Mouse (Mus musculus) midbrain, embryonic 14.5 days (tissue): ENCODE measurements at regions not wholly inside any gene's neighbourhood (a gene's known extent, or its start where the extent isn't known, plus 50 kb on each side); places are given as distances from the start of the nearest gene placed in this dataset.
A peak's percentile ranks its signal among the peaks of the same experiment; 100 is the strongest.

Source experiments
- ATAC-seq: fragments of 200-750 bp; cut with Nextera tagmentation; 2 replicates; pipeline ENCODE4 v1.8.0; 2017; ENCODE audit warnings: moderate number of reproducible peaks, moderate library complexity; ENCODE audit not compliant: low FRiP score, low TSS enrichment
- DNase-seq: peaks from one replicate; pipeline ENCODE4 v3.0.0-alpha.2; 2015
- H3K27ac ChIP-seq: fragments of 300-500 bp; sonication (generic); replicated peaks from 2 replicates; pipeline ENCODE4 v1.5.1; 2014; ENCODE audit warnings: mild to moderate bottlenecking, low read depth, low read length, moderate library complexity
- H3K27me3 ChIP-seq: fragments of 300-500 bp; sonication (generic); 2 replicates; pipeline ENCODE4 v1.6.1; 2014; ENCODE audit warnings: low read length, control low read depth, mixed read lengths; ENCODE audit not compliant: control insufficient read depth, insufficient read depth
- H3K36me3 ChIP-seq: fragments of 300-500 bp; sonication (generic); 2 replicates; pipeline ENCODE4 v1.6.1; 2014; ENCODE audit warnings: low read length, control low read depth; ENCODE audit not compliant: control insufficient read depth, insufficient read depth
- H3K4me1 ChIP-seq: fragments of 300-500 bp; sonication (generic); 2 replicates; pipeline ENCODE4 v1.6.1; 2014; ENCODE audit warnings: mild to moderate bottlenecking, antibody characterized with exemption, low read length, control low read depth; ENCODE audit not compliant: control insufficient read depth, insufficient read depth
- H3K4me2 ChIP-seq: fragments of 300-500 bp; sonication (generic); 2 replicates; pipeline ENCODE4 v1.6.1; 2014; ENCODE audit warnings: mild to moderate bottlenecking, low read length, moderate library complexity
- H3K4me3 ChIP-seq: fragments of 300-500 bp; sonication (generic); replicated peaks from 2 replicates; pipeline ENCODE4 v1.5.1; 2014; ENCODE audit warnings: low read depth, low read length
- H3K9ac ChIP-seq: fragments of 300-500 bp; sonication (generic); replicated peaks from 2 replicates; pipeline ENCODE4 v1.6.1; 2014; ENCODE audit warnings: mild to moderate bottlenecking, low read length, moderate library complexity
- H3K9me3 ChIP-seq: fragments of 300-500 bp; sonication (generic); 2 replicates; pipeline ENCODE4 v1.6.1; 2016; ENCODE audit warnings: low read length, control low read depth, mixed read lengths; ENCODE audit not compliant: control insufficient read depth
- WGBS: fragments of 180-500 bp; shearing (Covaris S2); extraction: QIAGEN DNeasy Blood & Tissue Kit; methylation state at CpG from one replicate; pipeline ENCODE4 v1.1.7; 2014; 5-methylcytosine and 5-hydroxymethylcytosine counted together

- H3K4me1 ChIP-seq, result peaks cover 4% of the 10 kb centered on the region; the same call in 1 of the 2 replicates
- 35% methylated on average over 5 of the region's 5 CpGs for WGBS
- H3K27ac ChIP-seq, result no peak overlapping the region
- no peaks in the 10 kb centered on the region for H3K9me3 ChIP-seq
- peak; percentile 34 for DNase-seq
- H3K9ac ChIP-seq, result no peak overlapping the region
- H3K27me3 ChIP-seq, result no peaks in the 10 kb centered on the region
- ATAC-seq, result no peak
- no peaks in the 10 kb centered on the region for H3K36me3 ChIP-seq
- no peak overlapping the region for H3K4me3 ChIP-seq
- no peak overlapping the region for H3K4me2 ChIP-seq
These were observed 94.4 kb upstream of the Atp6ap2 start for GRCm38 (mm10) chrX:12493216-12493615.

GRCm38 (mm10) chrX:12493916-12494315 lies 93.7 kb upstream of the Atp6ap2 start:
- Histone ChIP-seq H3K9me3 (no peaks in the 10 kb centered on the region), H3K9ac (no peak overlapping the region), H3K4me1 (peaks cover 4% of the 10 kb centered on the region; the same call in 1 of the 2 replicates), H3K4me3 (no peak overlapping the region), H3K27ac (no peak overlapping the region), H3K36me3 (no peaks in the 10 kb centered on the region), H3K27me3 (no peaks in the 10 kb centered on the region), H3K4me2 (no peak overlapping the region)
- 65% methylated on average over 3 of the region's 3 CpGs for WGBS
- ATAC-seq (no peak), DNase-seq (no peak)

- H3K27ac ChIP-seq, result no peak overlapping the region
- no peaks in the 10 kb centered on the region for H3K36me3 ChIP-seq
- no peak overlapping the region for H3K4me2 ChIP-seq
- WGBS, result 64% methylated on average over 6 of the region's 6 CpGs
- H3K9me3 ChIP-seq, result no peaks in the 10 kb centered on the region
- ATAC-seq (no peak), DNase-seq (no peak)
- H3K9ac ChIP-seq, result no peak overlapping the region
- no peaks in the 10 kb centered on the region for H3K27me3 ChIP-seq
- H3K4me3 ChIP-seq, result no peak overlapping the region
- H3K4me1 ChIP-seq, result peaks cover 4% of the 10 kb centered on the region; the same call in 1 of the 2 replicates
These were observed 93.1 kb upstream of the Atp6ap2 start for GRCm38 (mm10) chrX:12494535-12494934.

GRCm38 (mm10) chrX:12500601-12501000 lies 87.0 kb upstream of the Atp6ap2 start:
- Histone ChIP-seq H3K36me3 (no peaks in the 10 kb centered on the region), H3K4me1 (no peaks in the 10 kb centered on the region), H3K4me3 (no peak overlapping the region), H3K9ac (no peak overlapping the region), H3K27ac (no peak overlapping the region), H3K9me3 (no peaks in the 10 kb centered on the region), H3K4me2 (no peak overlapping the region), H3K27me3 (no peaks in the 10 kb centered on the region)
- ATAC-seq, result no peak
- no peak for DNase-seq
- WGBS, result 86% methylated on average over 3 of the region's 3 CpGs

GRCm38 (mm10) chrX:12502364-12502763 lies 85.2 kb upstream of the Atp6ap2 start:
- no peak for ATAC-seq
- Histone ChIP-seq H3K36me3 (no peaks in the 10 kb centered on the region), H3K4me3 (no peak overlapping the region), H3K9ac (no peak overlapping the region), H3K27me3 (no peaks in the 10 kb centered on the region), H3K4me1 (no peaks in the 10 kb centered on the region), H3K27ac (no peak overlapping the region), H3K4me2 (no peak overlapping the region), H3K9me3 (no peaks in the 10 kb centered on the region)
- 41% methylated on average over 4 of the region's 4 CpGs for WGBS
- DNase-seq, result peak; percentile 4

- Histone ChIP-seq H3K4me3 (no peak overlapping the region), H3K9ac (no peak overlapping the region), H3K27me3 (no peaks in the 10 kb centered on the region), H3K9me3 (no peaks in the 10 kb centered on the region), H3K4me1 (no peaks in the 10 kb centered on the region), H3K4me2 (no peak overlapping the region), H3K36me3 (no peaks in the 10 kb centered on the region), H3K27ac (no peak overlapping the region)
- DNase-seq (no peak), ATAC-seq (no peak)
- 54% methylated on average over 1 of the region's 1 CpGs for WGBS
These were observed 84.0 kb upstream of the Atp6ap2 start for GRCm38 (mm10) chrX:12503581-12503980.

- 73% methylated on average over 3 of the region's 3 CpGs for WGBS
- no peaks in the 10 kb centered on the region for H3K27me3 ChIP-seq
- H3K27ac ChIP-seq, result no peak overlapping the region
- no peak overlapping the region for H3K4me2 ChIP-seq
- no peaks in the 10 kb centered on the region for H3K4me1 ChIP-seq
- H3K36me3 ChIP-seq, result no peaks in the 10 kb centered on the region
- no peaks in the 10 kb centered on the region for H3K9me3 ChIP-seq
- H3K9ac ChIP-seq, result no peak overlapping the region
- no peak for ATAC-seq
- no peak for DNase-seq
- H3K4me3 ChIP-seq, result no peak overlapping the region
These were observed 76.5 kb upstream of the Atp6ap2 start for GRCm38 (mm10) chrX:12511119-12511518.

GRCm38 (mm10) chrX:12525044-12525443 lies 62.6 kb upstream of the Atp6ap2 start:
- H3K9ac ChIP-seq, result no peak overlapping the region
- no peak overlapping the region for H3K4me2 ChIP-seq
- H3K27ac ChIP-seq, result no peak overlapping the region
- H3K27me3 ChIP-seq, result no peaks in the 10 kb centered on the region
- WGBS, result 90% methylated on average over 3 of the region's 3 CpGs
- H3K4me3 ChIP-seq, result no peak overlapping the region
- ATAC-seq (no peak), DNase-seq (no peak)
- no peaks in the 10 kb centered on the region for H3K9me3 ChIP-seq
- no peaks in the 10 kb centered on the region for H3K36me3 ChIP-seq
- H3K4me1 ChIP-seq, result no peaks in the 10 kb centered on the region

- no peaks in the 10 kb centered on the region for H3K4me1 ChIP-seq
- no peak overlapping the region for H3K9ac ChIP-seq
- WGBS, result 69% methylated on average over 6 of the region's 6 CpGs
- no peak for ATAC-seq
- H3K4me3 ChIP-seq, result no peak overlapping the region
- H3K27ac ChIP-seq, result no peak overlapping the region
- no peak overlapping the region for H3K4me2 ChIP-seq
- no peaks in the 10 kb centered on the region for H3K9me3 ChIP-seq
- no peaks in the 10 kb centered on the region for H3K27me3 ChIP-seq
- H3K36me3 ChIP-seq, result no peaks in the 10 kb centered on the region
- DNase-seq, result no peak
These were observed 56.9 kb upstream of the Atp6ap2 start for GRCm38 (mm10) chrX:12530406-12531311.
